Mouse (Mus musculus) brain, embryonic 14.5 days (tissue): ENCODE measurements around the gene Slco1c1. TPM values are rescaled to one million over a fixed set of nuclear protein-coding genes. Genes with fewer than 3 reads are reported as not detected.

Experiments
- DNase-seq: peaks from one replicate; pipeline ENCODE4 v3.0.0-alpha.2; 2011; ENCODE audit warnings: low read depth
- CTCF ChIP-seq: fragments of 200-500 bp; IDR thresholded peaks from 2 replicates; pipeline ENCODE4 v1.5.1; 2012; ENCODE audit warnings: inconsistent platforms, mild to moderate bottlenecking, moderate library complexity, borderline replicate concordance; ENCODE audit not compliant: insufficient read depth, insufficient read length; ENCODE audit errors: extremely low read depth
- POLR2A ChIP-seq: fragments of 200-500 bp; IDR thresholded peaks from 2 replicates; pipeline ENCODE4 v1.6.1; 2012; ENCODE audit warnings: mild to moderate bottlenecking, inconsistent platforms, borderline replicate concordance; ENCODE audit not compliant: poor library complexity, insufficient read depth, insufficient read length, severe bottlenecking; ENCODE audit errors: extremely low read depth
- polyA plus RNA-seq: library from polyadenylated mRNA; depleted of rRNA; stranded (reverse); fragments of >200 nt; gene quantifications from 2 replicates; pipeline ENCODE4 v1.2.3, GENCODE M21; 2012; rRNA removed

Gene Slco1c1
- polyA plus RNA-seq, 1 experiment, result 11.8 TPM

DNA sequence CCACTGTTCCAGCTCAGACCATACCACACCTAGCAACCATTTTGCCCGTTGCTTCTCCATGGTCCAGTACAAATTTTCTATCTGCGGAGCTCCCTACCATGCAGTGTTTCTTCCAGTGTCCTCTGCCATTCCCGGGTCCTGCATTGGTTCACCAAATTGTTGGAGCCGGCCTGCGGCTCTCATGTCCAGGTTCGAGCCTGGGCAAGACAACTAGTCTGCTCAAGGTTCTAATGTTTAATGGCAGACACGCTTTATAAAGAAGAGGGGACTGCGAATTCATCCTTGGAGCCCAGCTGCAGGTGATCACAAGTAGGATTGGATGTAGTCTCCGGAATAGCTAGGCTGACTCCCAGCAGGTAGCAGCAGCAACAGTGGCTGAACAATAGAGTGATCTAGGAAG, 76.8 kb downstream of the Slco1c1 start:
- DNase-seq, result no peak
- TF ChIP-seq POLR2A, result no peak
- TF ChIP-seq CTCF, result no peak

DNA sequence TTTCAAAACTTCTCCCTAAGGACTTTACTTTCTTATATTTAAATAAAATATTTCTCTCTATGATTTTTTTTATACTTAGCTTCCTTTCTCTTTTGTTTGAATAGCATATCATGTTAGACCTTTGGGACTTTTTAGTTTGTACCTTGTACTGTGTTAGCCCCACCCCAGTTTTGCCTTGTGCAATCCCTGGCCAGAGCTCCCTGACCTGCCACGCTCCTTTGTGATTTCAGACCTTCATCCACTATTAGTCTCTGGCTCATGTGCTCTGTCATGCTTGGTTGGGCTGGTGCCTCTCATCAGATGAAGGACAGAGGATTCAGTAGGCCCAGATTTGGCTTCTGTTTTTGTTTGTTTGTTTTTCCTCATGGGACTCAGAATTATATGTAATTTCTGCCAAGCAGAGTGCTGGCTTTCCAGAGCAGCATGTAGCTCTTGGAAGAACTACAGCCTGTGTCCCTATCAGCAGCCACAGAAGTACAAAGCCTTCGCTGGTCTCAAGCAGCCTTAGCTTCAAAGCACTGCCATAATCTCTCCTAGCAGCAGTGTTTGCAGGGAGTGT, 86.6 kb downstream of the Slco1c1 start:
- no peak for TF ChIP-seq CTCF
- TF ChIP-seq POLR2A, result no peak
- DNase-seq, result no peak

DNA sequence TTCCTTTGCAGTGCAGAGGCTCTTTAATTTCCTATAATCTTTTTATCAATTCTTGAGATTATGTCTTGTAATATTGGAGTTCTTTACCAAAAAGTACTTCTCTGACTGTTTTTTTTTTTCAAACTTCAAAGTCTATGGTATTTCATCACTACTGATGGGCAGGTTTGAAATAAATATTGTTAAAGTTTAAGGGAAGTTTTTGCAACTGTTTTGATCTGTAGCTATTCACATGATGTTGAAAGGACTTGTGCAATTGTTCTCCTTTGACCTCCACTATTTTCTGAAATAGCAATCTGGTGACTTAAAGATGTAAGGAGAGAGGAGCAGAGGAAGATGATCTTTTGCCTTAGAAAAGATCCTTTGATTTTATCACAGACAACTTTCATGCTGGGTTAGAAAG, 89.8 kb downstream of the Slco1c1 start:
- TF ChIP-seq POLR2A (no peak), CTCF (no peak)
- no peak for DNase-seq

DNA sequence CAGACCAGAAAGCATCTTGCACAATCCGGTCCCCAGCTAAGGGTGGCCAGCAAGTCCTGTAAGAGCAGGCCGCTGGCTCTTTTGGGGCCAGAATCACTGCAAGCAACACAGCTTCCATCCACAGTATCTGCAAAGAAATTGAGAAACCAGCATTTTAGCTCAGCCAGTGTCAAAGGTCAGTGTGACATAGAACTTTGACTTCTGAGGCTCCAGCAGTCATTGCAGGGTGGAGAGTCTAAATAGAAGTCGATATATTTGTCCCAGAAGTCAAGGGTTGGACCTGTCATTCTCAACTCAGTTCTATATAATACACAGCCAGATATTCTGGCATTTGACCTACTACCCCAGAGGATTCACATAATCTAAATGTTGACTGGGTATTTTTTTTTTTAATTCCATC, 91.2 kb downstream of the Slco1c1 start:
- DNase-seq, result no peak
- TF ChIP-seq POLR2A (no peak), CTCF (no peak)

Other genes starting within 250 kb of the Slco1c1 start
- gene Slco1b2, start 105.2 kb downstream of the Slco1c1 start, polyA plus RNA-seq, result 0.01 and 0.04 TPM in 2 replicates
- gene Gm5724, start 249.4 kb downstream of the Slco1c1 start, polyA plus RNA-seq, result not detected in 2 replicates